Mouse (Mus musculus): ENCODE data around the gene Efcab14.

DNA sequence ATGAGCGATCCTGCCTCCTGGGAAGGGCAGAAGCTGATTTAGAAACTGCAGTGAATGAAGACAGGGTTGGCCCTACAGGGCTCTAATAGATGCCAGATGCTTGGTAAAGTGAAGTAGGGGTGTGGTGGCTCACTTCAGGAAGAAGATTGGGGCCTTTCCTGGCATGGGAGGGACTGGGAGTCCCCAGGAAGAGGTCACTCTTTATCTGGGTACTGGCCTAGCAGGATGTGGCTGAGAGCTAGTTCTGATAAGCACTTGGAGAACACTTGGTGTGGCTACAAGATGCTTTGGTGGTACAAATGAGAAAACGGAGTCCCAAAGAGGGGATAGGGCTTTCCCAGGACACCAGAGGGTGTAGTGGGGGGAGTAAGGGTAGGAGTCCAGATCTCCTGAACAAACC lies 86.6 kb downstream of the Efcab14 start:
- no peak for TF ChIP-seq POLR2A (IDR thresholded peaks at IDR 0.05; ENCODE audit: control insufficient read depth, extremely low read depth, insufficient read depth, low read length, poor library complexity)
- no peak for TF ChIP-seq CTCF (IDR thresholded peaks at IDR 0.05; ENCODE audit: borderline replicate concordance, control insufficient read depth, extremely low read depth, insufficient read depth, low read length, poor library complexity)
